Mouse (Mus musculus): ENCODE measurements at regions not wholly inside any gene's neighbourhood (a gene's known extent, or its start where the extent isn't known, plus 50 kb on each side); places are given as distances from the start of the nearest gene placed in this dataset.

DNA sequence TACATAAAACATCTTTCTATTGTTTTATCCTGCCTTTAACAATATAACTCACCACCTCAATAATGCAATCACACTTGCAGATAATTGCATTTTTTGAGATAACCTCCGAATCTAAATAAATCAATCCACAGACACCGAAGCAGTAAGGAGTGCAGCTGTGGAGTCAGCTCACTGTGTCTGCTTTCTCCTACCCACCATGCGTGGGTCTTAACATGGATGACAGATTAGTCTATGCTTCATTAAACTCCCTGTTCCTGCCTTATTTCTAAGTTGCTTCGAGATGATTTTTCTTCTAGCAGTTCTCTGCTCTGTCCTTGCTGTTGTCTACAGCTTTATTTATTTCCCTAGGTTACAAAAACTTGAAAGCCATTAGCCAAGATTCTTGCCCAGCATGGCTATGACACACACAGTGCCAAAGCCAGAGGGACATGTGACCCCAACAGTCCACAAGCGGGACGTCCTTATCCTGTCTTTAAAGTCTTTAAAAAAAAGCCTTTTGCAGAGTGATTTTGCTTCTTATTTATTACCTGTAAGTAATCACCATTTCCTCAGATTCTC is 337.9 kb downstream of the Pax1 start:
- DNase-seq, result peak; percentile 9

DNA sequence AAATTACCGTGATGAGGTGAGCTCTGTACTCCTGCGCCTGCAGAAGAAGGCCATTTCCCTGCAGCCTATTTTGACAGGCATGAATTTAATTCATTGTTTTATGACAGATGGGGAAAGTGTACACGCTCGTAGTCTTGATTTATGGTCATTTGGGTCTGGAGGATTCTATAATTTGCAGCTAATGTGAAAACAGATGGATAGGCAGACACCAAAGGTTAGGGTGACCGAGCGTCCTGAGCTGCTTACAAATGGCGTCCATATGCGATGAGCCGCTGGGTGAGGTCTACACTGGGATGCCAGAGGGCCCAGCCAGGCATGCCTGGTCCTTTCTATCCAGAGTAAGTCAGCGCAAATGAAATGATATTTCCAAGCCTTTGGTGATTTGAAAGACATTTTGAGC is 330.2 kb downstream of the Pax1 start:
- no peak for DNase-seq

DNA sequence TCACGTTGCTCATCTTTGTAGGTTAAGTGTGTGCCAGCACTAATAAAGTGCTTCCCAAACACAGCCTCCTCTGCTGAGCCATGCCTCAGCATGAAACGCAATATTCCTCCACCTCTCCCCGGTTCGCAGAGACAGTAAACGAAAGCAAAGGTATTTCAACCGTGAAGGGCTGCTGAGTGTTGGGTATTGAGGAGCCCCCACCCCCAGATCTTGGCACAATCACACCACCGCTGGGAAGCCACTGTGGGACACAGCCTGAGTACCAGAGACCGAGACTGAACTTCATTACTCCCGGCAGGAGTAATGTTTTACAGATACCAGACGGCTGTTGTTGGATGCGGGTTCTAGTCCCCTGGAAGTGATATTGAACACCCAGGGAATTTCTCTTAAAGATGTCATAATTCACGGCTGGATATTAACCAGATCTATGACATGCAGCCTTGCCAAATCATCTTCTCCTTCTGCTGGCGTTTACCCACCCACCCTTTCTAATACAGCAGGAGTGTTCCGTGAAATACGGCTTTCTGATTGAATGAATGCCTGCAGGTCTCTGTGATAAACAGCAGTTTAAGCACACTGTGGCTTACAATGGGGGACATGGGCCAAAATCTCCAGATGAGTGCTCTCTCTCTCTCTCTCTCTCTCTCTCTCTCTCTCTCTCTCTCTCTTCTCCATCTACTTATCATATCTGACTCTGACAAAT is 328.9 kb downstream of the Pax1 start:
- DNase-seq, result no peak

GRCm38 (mm10) chr2:147688742-147689141 is 327.0 kb downstream of the Pax1 start:
- peak; percentile 31 for DNase-seq

GRCm38 (mm10) chr2:147656667-147657066 is 294.9 kb downstream of the Pax1 start:
- no peak for DNase-seq

DNA sequence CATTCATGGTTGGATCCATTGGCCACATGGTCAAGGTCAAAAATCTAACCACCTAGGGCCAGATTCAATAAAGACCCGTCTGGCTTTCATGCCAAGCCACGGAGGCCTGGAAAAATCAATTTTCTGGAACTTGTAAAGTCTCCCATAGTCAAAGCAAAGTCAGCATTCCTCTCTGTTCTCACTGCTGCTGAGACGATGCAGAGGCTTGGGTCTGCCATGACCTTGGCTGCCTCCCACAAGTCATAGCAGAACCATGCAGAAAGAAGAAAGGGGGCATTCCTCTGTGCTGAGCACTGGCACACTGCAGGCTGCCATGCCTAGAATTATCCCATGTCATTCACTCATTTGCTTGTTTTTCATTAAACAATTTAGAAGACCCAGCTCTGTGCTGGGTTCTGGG is 288.5 kb downstream of the Pax1 start:
- DNase-seq, result no peak

- DNase-seq, result no peak
These were observed 286.2 kb downstream of the Pax1 start for GRCm38 (mm10) chr2:147647972-147648371.

- no peak for DNase-seq
These were observed 285.8 kb downstream of the Pax1 start for GRCm38 (mm10) chr2:147647506-147647905.

GRCm38 (mm10) chr2:147637882-147638281 is 276.2 kb downstream of the Pax1 start:
- no peak for DNase-seq

DNA sequence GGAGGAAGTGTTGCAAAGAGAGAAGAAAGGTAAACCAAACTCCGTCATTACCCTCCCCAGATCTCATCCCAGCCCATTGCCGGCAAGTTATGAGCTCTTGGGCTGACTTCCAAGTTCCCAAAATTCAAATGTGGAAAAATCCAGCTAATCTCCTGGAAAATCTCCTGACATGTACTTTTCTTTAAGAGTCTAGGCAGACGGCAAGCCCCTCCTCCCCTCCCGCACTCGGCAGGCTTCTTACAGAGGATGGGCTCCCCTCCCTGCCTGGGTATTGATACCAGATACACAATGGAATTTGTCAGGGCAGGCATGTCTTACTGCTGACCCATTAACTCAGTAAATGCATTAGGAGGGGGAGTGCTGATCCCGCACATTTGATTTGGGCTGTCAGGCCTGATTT is 271.0 kb downstream of the Pax1 start:
- no peak for DNase-seq

DNA sequence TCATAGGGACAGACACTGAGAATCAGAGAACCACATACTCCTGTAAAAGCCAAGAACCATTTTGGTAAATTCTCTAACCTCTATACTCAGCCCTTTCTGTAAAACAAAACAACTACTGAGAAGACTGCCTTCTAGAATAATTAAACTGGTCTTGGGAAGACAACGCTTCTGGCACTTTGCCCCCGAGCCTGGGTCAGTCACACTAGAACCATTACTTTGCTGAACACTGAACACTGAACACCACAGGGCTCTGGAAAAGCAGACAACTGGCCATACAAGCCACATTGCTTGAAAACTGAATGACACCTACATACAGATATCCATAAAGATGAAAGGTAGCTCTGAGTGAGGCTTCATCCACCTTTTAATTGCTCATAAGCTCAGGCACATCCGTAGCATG is 268.0 kb downstream of the Pax1 start:
- DNase-seq, result no peak

- no peak for DNase-seq
These were observed 265.4 kb downstream of the Pax1 start for GRCm38 (mm10) chr2:147627096-147627495.

DNA sequence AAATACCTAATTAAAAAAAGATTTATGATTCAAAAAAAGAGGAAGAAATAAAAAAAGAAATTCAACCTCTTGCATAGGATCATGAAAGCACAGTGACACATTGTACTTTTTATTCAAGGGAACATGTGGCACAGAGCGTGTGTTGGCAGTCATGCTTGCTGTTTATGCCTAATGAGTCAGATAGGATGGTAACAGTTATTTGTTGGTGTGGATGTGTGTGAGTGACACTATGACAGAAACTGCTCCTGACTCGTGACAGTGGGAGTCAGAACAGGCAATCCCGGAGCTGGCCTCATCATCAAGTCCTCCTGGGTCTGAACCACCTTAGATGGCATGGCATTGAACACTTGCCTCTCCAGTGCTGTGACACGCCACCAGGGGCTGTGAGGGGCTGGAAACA is 261.4 kb downstream of the Pax1 start:
- no peak for DNase-seq

GRCm38 (mm10) chr2:147617849-147618248 is 256.1 kb downstream of the Pax1 start:
- DNase-seq, result no peak

- no peak for DNase-seq
These were observed 248.6 kb downstream of the Pax1 start for GRCm38 (mm10) chr2:147610343-147610742.

DNA sequence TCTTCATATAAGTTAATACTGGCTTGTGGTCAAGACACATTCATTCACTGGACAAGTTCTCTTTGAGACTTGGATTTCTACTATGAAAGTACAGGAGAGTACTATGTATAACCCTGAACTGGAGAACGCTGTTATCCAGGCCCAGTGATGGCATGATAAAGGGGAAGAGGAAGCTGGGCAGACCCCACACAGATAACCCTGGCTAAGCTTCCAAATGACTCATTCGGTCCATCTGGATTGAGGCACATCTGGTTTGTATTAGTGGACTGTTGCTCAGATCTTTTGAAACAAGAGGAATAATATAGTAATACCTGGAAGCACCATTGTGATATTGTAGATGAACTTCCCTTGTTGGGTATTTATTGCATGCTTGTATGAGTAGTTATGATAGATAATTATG is 239.9 kb downstream of the Pax1 start:
- DNase-seq, result no peak

- no peak for DNase-seq
These were observed 210.7 kb downstream of the Pax1 start for GRCm38 (mm10) chr2:147572413-147572812.

DNA sequence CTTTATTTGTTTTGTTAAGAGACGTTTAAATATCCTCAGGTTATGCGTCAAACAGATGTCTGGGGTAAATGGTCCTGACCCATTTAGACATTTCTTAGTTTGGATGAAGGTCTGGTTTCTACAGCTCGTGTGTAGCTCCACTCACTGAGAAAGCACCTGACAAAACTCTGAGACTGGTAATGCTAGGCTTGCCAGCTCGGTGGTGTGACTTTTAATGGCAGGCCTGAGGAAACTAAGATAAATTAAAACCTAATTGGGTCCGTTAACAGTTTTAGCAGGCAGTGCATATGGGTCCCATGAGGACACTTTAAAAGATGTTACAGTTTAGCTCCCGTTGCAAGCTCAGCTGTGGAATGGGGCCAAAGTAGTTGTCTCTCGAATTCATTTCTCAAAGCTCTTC is 199.5 kb downstream of the Pax1 start:
- no peak for DNase-seq

- DNase-seq, result no peak
These were observed 198.9 kb downstream of the Pax1 start for GRCm38 (mm10) chr2:147560426-147561155.

DNA sequence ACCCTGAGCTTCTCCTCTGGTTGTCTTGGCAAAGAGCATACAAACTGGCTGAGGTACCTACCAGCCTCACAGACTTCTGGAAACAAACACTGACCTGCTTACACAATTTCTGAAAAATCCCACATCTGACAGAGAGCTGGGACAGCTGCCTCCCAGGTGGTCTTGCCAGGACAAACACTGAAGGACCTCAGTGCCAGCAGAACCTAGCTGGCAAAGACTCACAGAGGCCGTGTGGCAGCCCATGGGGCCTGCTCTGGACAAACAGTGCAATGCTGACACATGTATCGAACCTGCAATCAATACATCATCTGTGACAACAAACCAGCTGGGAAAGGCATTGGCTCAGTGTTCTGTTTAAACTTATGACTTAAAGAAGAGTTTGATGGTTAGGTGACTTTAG is 167.4 kb downstream of the Pax1 start:
- DNase-seq, result no peak

DNA sequence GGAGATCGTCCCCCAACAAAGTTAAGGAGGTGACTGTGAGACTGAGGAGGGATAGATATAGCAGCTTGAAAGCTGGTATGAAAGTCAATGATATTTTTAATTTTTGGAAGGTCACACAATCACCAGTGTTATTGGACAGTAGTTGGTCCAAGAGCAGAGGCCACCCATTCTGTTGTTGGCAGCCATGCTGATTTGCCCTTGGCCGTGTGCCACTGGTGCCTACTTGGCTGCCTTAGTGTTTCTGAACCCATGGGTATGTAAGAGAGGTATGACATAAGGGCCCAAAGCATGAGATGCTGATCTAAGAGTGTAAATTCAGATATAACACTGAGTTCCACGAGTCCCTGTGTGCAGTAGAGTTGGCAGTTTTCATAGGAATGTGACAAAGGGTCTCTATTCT is 153.7 kb downstream of the Pax1 start:
- no peak for DNase-seq

GRCm38 (mm10) chr2:147514748-147515147 is 153.0 kb downstream of the Pax1 start:
- DNase-seq, result no peak

DNA sequence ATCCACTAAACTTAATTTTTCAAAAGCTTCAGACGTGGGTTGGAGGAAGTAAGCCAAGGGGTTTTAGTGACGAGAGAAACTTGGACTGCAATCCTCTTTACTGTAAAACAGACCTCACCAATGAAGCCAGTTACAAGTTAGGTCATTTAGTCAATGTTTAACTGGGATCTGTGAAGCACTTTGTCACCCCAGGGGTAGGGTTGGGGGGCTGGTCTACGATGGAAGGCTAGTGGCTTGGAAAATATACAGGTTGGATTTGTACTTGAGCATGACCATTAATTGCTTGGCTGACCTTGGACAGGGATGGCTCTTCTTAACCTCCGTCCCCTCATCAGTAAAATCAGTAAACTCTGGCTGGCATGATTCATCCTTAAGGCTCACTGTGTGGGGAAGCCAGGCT is 142.2 kb downstream of the Pax1 start:
- no peak for DNase-seq

DNA sequence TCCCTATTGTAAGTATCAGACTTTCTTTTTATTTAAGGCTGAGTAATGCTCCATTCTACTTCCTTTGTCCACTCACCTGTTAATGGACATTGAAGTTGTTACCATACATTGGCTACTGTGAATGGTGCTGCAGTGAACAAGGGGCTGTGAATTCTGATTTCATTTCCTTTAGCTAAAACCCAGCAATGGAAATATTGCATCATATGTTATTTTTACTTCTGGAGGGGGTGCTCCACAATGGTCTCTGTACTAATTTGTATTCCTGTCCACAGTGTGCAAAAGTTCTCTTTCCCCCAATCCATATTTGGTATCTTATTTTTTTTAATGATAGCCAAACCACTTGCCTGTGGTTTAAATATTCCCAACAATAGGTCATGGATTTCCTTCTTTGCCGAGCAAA is 137.0 kb downstream of the Pax1 start:
- DNase-seq, result no peak

Data from adrenal gland, adult 8-10 months (tissue).